ENCODE assay signal across 14 mouse cellular contexts in genomic region chr13:107791770-107792169, GRCm38 (mm10).
"Had no signal": no experiment of that assay in that cellular context is flagged by ENCODE, and none has a peak within 500 bp of the region (broad histone marks: within the 10 kb centered on the region; RNA-seq: fewer than 3 reads in every experiment).

No protein-coding gene starts in this region.

- H3K9me3 ChIP-seq: limb, embryonic 12.5 days; liver, embryonic 13.5 days; megakaryocyte, embryonic 14.5 days; midbrain, embryonic 15.5 days had no signal

- H3K4me2 ChIP-seq: limb, embryonic 12.5 days; liver, embryonic 13.5 days; midbrain, embryonic 15.5 days had no signal

- H3K9ac ChIP-seq: limb, embryonic 12.5 days; liver, embryonic 13.5 days; liver, postnatal 0 days; midbrain, embryonic 15.5 days had no signal

- DNase-seq: kidney, postnatal 10 days; kidney, postnatal 4 days; liver; liver, embryonic 13.5 days; liver, postnatal 0 days; right cerebral cortex, adult 18-20 months; right cerebral cortex, postnatal 25 days; thymus, postnatal 36 days had no signal

- H3K4me3 ChIP-seq: layer of hippocampus, adult 2 months; limb, embryonic 12.5 days; liver, embryonic 13.5 days; megakaryocyte, embryonic 14.5 days; midbrain, embryonic 15.5 days had no signal

- H3K27me3 ChIP-seq: liver, embryonic 13.5 days; megakaryocyte, embryonic 14.5 days; midbrain, embryonic 15.5 days had no signal

- ATAC-seq: liver, postnatal 0 days; lung, postnatal 0 days; midbrain, embryonic 15.5 days had no signal

- H3K36me3 ChIP-seq: liver, embryonic 13.5 days; midbrain, embryonic 15.5 days had no signal

- H3K27ac ChIP-seq: layer of hippocampus, adult 2 months; limb, embryonic 12.5 days; liver, embryonic 13.5 days; macrophage; midbrain, embryonic 15.5 days had no signal
